Mouse (Mus musculus): Measurements from ENCODE around the gene Rps29. TPM values are rescaled to one million over a fixed set of nuclear protein-coding genes. Genes with fewer than 3 reads are reported as not detected.
A peak's percentile ranks its signal among the peaks of the same experiment; 100 is the strongest.
"Not testable (repeated sequence)": the region's sequence is repeated elsewhere in the genome, so short reads cannot be mapped to it uniquely, and the experiment has no call there.

Gene Rps29
- total RNA-seq, 2 experiments from 2014 or later = 1,738 to 1,783 TPM

- DNase-seq = no peak
Observed at GRCm38 (mm10) chr12:69177526-69177925, 18.5 kb upstream of the Rps29 start.

GRCm38 (mm10) chr12:69175975-69176374 is 17.0 kb upstream of the Rps29 start:
- no peak for DNase-seq

DNA sequence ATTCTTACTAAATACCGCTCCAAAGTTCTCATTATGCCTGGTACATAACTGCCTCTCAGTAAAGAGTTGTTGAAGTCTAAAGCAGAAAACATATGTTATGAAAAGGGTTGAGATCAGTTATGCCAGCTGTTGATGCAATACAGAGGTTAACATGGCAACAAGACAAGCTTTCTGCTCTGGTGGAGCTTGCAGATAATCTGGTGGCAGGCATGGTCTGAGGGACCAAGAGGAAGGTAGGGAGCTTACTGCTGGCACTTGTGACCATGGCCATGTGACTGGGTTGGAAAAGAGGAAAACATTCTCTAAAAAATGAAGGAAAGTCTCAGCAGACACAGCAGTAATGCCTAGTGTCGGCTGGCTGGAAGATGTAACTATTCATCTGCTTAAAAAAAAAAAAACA is 12.3 kb upstream of the Rps29 start:
- DNase-seq = no peak

GRCm38 (mm10) chr12:69168461-69169106 is 9.6 kb upstream of the Rps29 start, which contains the start of gene Lrr1:
Lrr1 (plus strand) TSS chr12:69168814.
- peak; percentile 88 for DNase-seq

DNA sequence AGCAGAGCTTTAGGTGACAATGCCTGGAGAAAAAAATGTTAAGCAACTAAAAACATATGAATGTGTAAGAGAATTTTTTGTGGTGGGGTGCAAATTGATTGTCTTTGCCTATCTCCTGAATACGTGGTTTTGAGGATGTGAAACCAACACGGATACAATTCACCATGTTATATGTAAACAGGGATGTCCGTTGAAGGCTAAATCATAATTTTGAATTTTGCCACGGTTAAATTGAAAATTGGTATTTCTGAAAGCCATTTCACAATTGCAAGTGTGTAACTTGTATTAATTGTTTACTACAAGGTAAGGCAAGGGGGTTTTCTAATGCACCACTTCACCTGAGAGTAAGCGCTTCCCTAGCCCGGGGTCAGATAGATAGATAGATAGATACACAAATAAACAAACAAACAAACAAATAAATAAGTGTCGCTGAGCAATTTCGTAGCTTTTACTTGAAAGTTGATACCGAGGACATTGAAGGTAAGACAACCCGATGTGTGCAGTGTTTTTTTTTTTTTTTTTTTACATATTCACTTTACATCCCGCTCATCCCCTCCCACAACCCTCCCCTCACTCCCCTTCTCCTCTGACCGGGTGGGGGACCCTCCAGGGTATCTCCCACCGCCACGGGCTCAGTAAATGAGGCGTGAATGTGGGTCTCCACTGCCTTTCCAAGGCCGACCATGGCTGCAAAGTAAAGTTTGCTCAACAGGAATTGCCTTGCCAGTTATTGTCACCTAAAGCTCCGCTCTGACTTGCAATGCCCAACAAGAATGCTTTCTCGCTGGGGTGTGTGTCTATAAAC is 8.9 kb upstream of the Rps29 start:
- no peak for DNase-seq

GRCm38 (mm10) chr12:69166861-69167581 is 8.0 kb upstream of the Rps29 start:
- DNase-seq = not testable (repeated sequence)

- no peak for DNase-seq
Observed at GRCm38 (mm10) chr12:69164904-69165303, 5.9 kb upstream of the Rps29 start.

GRCm38 (mm10) chr12:69163586-69163985 is 4.6 kb upstream of the Rps29 start:
- not testable (repeated sequence) for DNase-seq

DNA sequence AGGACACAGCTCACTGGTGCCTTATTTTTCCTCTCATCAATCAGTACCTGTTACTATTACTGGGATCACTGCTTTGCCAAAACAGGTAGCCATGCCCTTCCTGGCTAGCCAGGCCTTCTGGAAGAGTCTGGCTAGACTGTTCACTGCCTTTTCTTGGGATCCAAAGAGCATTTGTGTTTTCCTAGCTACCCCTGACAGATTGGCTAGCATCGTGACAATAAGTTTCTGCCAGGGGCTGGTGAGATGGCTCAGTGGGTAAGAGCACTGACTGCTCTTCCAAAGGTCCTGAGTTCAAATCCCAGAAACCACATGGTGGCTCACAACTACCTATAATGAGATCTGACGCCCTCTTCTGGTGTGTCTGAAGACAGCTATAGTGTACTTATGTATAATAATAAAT is 1.7 kb upstream of the Rps29 start:
- not testable (repeated sequence) for DNase-seq

GRCm38 (mm10) chr12:69159578-69159940 is 573 bp upstream of the Rps29 start:
- DNase-seq = no peak

DNA sequence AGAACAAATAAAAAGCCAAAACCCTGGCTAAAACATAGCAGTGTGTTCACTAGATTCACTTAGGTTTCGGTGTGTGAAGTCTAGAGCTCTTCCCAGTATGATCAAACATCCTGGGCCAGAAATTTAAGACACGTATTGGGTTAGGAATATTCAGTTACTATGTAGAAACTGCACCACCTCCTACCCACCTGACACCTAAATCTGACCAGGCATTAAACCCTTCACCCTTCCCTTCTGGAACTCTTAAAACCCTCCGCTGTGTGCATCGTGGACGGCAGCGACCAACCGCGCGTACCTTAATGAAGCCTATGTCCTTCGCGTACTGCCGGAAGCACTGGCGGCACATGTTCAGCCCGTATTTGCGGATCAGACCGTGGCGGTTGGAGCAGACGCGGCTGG is 621 bp downstream of the Rps29 start:
- DNase-seq = no peak

DNA sequence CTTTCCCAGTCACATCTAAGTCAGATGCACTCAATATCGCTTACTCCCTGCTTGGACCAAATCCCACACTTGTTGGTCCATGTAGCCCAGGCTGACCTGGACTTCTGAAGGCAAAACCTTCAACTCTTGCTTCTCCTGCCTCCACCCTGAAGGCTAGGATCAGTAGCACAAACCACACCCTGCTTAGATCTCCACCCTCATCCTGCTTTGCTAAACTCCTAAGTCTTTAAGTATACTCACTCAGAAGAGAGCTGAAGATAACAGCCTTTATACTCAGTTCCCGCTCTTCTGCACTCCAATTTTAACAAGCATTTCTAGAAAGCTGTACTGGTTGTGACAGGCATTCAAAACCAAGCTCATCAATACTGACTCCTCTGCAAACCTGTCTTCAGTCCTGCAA is 1.9 kb downstream of the Rps29 start:
- no peak for DNase-seq

DNA sequence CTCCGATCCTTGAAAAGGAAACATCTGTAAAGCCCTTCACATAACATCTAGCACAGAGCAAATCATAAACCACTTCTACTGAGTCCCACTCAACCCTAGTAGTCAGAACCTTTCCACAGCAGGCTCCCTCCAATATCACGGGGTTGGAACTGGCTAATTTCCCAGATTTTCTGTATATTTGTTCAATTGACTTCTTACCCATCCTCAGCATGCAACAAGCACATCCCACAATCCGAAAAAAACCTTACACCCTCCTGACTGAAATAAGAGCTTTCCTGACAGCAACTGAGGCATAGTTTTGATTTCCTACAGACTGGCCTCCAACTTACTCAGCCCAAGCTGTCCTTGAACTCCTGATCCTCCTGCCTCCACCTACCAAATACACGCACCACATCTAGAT is 2.5 kb downstream of the Rps29 start:
- DNase-seq = no peak

DNA sequence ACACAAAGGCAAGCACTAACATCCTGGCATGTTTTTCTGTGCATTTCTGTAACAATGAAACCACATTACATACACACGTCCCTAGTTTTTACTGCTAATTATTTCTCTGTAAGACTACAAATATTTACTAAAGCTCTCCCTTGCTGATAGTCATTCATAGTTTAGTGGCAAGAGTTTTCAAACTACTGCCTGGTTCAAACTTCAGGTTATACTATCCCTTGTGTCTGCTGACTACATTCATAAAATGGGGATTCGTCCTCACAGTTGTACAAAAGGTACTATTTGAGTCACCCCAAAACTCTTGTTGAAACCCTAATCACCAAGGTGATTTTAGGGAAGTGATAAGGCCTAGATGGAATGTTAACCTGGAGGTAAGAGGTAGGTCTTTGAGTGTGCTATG is 3.1 kb downstream of the Rps29 start:
- no peak for DNase-seq

DNA sequence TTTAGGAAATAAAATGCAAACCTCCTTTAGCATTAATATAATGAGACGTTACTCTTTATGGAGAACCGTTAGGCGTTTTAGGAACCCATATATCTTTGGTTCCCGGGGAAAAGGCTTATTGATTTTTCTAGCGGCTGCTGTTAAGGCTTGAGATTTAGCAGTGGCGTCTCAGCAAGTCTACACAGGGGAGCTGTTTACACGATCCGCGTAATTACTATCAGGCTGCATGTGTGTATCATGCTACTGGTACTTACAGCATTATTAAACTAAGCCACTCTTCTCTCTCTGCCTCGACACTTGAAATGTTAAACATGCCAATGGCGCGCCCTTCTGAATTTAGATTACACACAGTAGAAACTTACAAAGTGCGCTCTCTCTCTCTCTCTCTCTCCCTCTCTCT is 8.9 kb downstream of the Rps29 start:
- no peak for DNase-seq

DNA sequence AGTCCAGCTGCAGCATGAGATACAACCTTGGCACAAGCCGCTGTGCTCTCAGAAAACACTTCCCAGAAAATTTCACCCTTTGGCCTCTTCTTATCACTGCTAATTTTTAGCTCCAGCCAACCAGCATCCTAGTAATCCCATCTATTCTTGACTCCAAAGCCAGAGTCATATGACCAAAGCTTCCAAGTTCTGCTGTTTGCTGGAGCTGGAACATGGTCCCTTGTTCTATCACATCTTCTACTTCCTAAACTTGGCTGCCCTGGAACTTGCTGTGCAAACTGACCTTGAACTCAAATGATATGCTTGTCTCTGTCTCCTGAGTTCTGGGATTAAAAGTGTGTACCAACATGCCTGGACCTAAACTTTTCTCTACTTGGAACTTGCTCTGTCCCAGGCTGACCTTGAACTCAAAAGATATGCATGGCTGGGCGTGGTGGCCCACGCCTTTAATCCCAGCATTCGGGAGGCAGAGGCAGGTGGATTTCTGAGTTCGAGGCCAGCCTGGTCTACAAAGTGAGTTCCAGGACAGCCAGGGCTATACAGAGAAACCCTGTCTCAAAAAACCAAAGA is 11.7 kb downstream of the Rps29 start:
- no peak for DNase-seq

DNA sequence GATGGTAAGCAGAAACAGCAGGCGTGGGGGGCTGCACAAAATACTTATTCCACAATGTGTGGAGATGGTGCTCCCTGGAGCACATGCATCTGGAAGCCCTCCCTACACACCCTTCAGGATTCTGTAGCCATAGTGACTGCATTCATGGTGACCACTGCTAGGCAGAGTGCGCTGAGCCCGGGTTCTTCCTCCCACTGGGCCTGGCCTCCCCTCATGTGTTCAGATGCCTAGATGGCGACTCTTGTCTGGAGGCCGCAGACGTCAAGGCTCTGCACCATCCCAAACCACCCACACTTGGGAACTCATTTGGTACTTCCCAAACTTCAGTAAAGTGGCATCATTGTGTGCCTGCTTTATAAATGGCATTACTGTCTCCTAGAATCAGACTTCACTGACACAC is 15.5 kb downstream of the Rps29 start:
- no peak for DNase-seq

- DNase-seq = no peak
Observed at GRCm38 (mm10) chr12:69139841-69140240, 19.1 kb downstream of the Rps29 start.

- DNase-seq = no peak
Observed at GRCm38 (mm10) chr12:69139201-69139600, 19.8 kb downstream of the Rps29 start.

GRCm38 (mm10) chr12:69131981-69132380 is 27.0 kb downstream of the Rps29 start:
- DNase-seq = peak; percentile 59

- no peak for DNase-seq
Observed at GRCm38 (mm10) chr12:69131267-69131666, 27.7 kb downstream of the Rps29 start.

GRCm38 (mm10) chr12:69130486-69130885 is 28.5 kb downstream of the Rps29 start:
- DNase-seq = no peak
